Mouse (Mus musculus): ENCODE results near the gene Cdk5r2. TPM values are rescaled to one million over a fixed set of nuclear protein-coding genes. Genes with fewer than 3 reads are reported as not detected.

Cdk5r2 gene
- polyA plus RNA-seq, 1 experiment from 2014 or later = not detected

GRCm38 (mm10) chr1:74902191-74902590 lies 47.5 kb downstream of the Cdk5r2 start:
- peaks cover 32% of the 10 kb centered on the region for H3K4me1 ChIP-seq
- H3K27me3 ChIP-seq (ENCODE audit: low read depth, poor library complexity, severe bottlenecking) = peaks cover 97% of the 10 kb centered on the region
- no peak overlapping the region for H3K4me3 ChIP-seq
- H3K27ac ChIP-seq = no peak overlapping the region
- DNase-seq (ENCODE audit: low spot score) = no peak
- H3K36me3 ChIP-seq = no peaks in the 10 kb centered on the region
- 17% methylated on average over 6 of the region's 6 CpGs for WGBS
- no peaks in the 10 kb centered on the region for H3K9me3 ChIP-seq (replicated peaks)

MicroRNAs encoded within 50 kb of the gene (microRNA counts, 519-probe panel; counts per million panel counts)
- microRNA mmu-miR-375 = 3,434 counts per million, percentile 76 among the panel's probes with 10 or more counts

Small RNA genes lying within 50 kb of the gene (microRNA-seq; reads per million reads assigned to microRNA genes)
- 1,158 reads per million, percentile 76 among the genes with 10 or more reads in this experiment for gene Mir375

Other genes starting within 250 kb of the Cdk5r2 start
- 52.0 and 53.8 TPM in 2 replicates for gene Ttll4, start 193.2 kb upstream of the Cdk5r2 start, polyA plus RNA-seq (2016; fragmentation: Nextera tagmentation; extraction: Ambion mirVana)
- 22.8 and 25.5 TPM in 2 replicates for gene Cyp27a1, start 141.4 kb upstream of the Cdk5r2 start, polyA plus RNA-seq (2016; fragmentation: Nextera tagmentation; extraction: Ambion mirVana)
- 0.16 and 0.29 TPM in 2 replicates for gene Prkag3, start 105.7 kb upstream of the Cdk5r2 start, polyA plus RNA-seq (2016; fragmentation: Nextera tagmentation; extraction: Ambion mirVana)
- gene Wnt6, start 83.0 kb upstream of the Cdk5r2 start, polyA plus RNA-seq (2016; fragmentation: Nextera tagmentation; extraction: Ambion mirVana) = 30.1 and 34.2 TPM in 2 replicates
- gene Wnt10a, start 63.4 kb upstream of the Cdk5r2 start, polyA plus RNA-seq (2016; fragmentation: Nextera tagmentation; extraction: Ambion mirVana) = 1.3 and 1.6 TPM in 2 replicates
- not detected in 2 replicates for gene Fev, start 30.5 kb downstream of the Cdk5r2 start, polyA plus RNA-seq (2016; fragmentation: Nextera tagmentation; extraction: Ambion mirVana)
- not detected in 2 replicates for gene Cryba2, start 38.2 kb downstream of the Cdk5r2 start, polyA plus RNA-seq (2016; fragmentation: Nextera tagmentation; extraction: Ambion mirVana)
- gene Cfap65, start 80.7 kb downstream of the Cdk5r2 start, polyA plus RNA-seq (2016; fragmentation: Nextera tagmentation; extraction: Ambion mirVana) = not detected in 2 replicates
- 0.08 and 0.11 TPM in 2 replicates for gene Ihh, start 96.7 kb downstream of the Cdk5r2 start, polyA plus RNA-seq (2016; fragmentation: Nextera tagmentation; extraction: Ambion mirVana)

All from limb, embryonic 10.5 days (tissue).